Mouse (Mus musculus): Measurements from ENCODE around the gene Polr2f.

Gene Polr2f

GRCm38 (mm10) chr15:79140866-79141565 lies at the start of gene Polr2f, which contains the start of gene 1700088E04Rik:
Polr2f (plus strand) TSS chr15:79141009.
1700088E04Rik (minus strand) TSS chr15:79141253.
- peak; percentile 90 for DNase-seq (ENCODE audit: extremely low spot score, low read depth, low spot score)

- no peak for DNase-seq (ENCODE audit: extremely low spot score, low read depth, low spot score)
Measured at GRCm38 (mm10) chr15:79092284-79092683, 48.5 kb upstream of the Polr2f start.

GRCm38 (mm10) chr15:79093083-79093839 lies 47.5 kb upstream of the Polr2f start:
- DNase-seq (ENCODE audit: extremely low spot score, low read depth, low spot score) = no peak

GRCm38 (mm10) chr15:79095483-79095882 lies 45.3 kb upstream of the Polr2f start:
- DNase-seq (ENCODE audit: extremely low spot score, low read depth, low spot score) = no peak

GRCm38 (mm10) chr15:79096556-79096955 lies 44.3 kb upstream of the Polr2f start:
- no peak for DNase-seq (ENCODE audit: extremely low spot score, low read depth, low spot score)

GRCm38 (mm10) chr15:79097135-79097534 lies 43.7 kb upstream of the Polr2f start:
- DNase-seq (ENCODE audit: extremely low spot score, low read depth, low spot score) = no peak

- no peak for DNase-seq (ENCODE audit: extremely low spot score, low read depth, low spot score)
Measured at GRCm38 (mm10) chr15:79097611-79098025, 43.2 kb upstream of the Polr2f start.

- no peak for DNase-seq (ENCODE audit: extremely low spot score, low read depth, low spot score)
Measured at GRCm38 (mm10) chr15:79098220-79098619, 42.6 kb upstream of the Polr2f start.

GRCm38 (mm10) chr15:79098868-79099267 lies 41.9 kb upstream of the Polr2f start:
- no peak for DNase-seq (ENCODE audit: extremely low spot score, low read depth, low spot score)

GRCm38 (mm10) chr15:79099456-79099855 lies 41.4 kb upstream of the Polr2f start:
- no peak for DNase-seq (ENCODE audit: extremely low spot score, low read depth, low spot score)

- DNase-seq (ENCODE audit: extremely low spot score, low read depth, low spot score) = no peak
Measured at GRCm38 (mm10) chr15:79100391-79100790, 40.4 kb upstream of the Polr2f start.

- no peak for DNase-seq (ENCODE audit: extremely low spot score, low read depth, low spot score)
Measured at GRCm38 (mm10) chr15:79101531-79101930, 39.3 kb upstream of the Polr2f start.

- no peak for DNase-seq (ENCODE audit: extremely low spot score, low read depth, low spot score)
Measured at GRCm38 (mm10) chr15:79103264-79103663, 37.5 kb upstream of the Polr2f start.

GRCm38 (mm10) chr15:79105804-79106203 lies 35.0 kb upstream of the Polr2f start:
- DNase-seq (ENCODE audit: extremely low spot score, low read depth, low spot score) = no peak

- no peak for DNase-seq (ENCODE audit: extremely low spot score, low read depth, low spot score)
Measured at GRCm38 (mm10) chr15:79107966-79108365, 32.8 kb upstream of the Polr2f start.

- peak; percentile 47 for DNase-seq (ENCODE audit: extremely low spot score, low read depth, low spot score)
Measured at GRCm38 (mm10) chr15:79108421-79109320, 32.1 kb upstream of the Polr2f start, which contains the start of gene Micall1. Micall1 (plus strand) TSS chr15:79108898.

- DNase-seq (ENCODE audit: extremely low spot score, low read depth, low spot score) = no peak
Measured at GRCm38 (mm10) chr15:79109321-79109934, 31.4 kb upstream of the Polr2f start.

- DNase-seq (ENCODE audit: extremely low spot score, low read depth, low spot score) = no peak
Measured at GRCm38 (mm10) chr15:79110031-79110430, 30.8 kb upstream of the Polr2f start.

GRCm38 (mm10) chr15:79110528-79110927 lies 30.3 kb upstream of the Polr2f start:
- DNase-seq (ENCODE audit: extremely low spot score, low read depth, low spot score) = no peak

GRCm38 (mm10) chr15:79111774-79112173 lies 29.0 kb upstream of the Polr2f start:
- no peak for DNase-seq (ENCODE audit: extremely low spot score, low read depth, low spot score)

GRCm38 (mm10) chr15:79115276-79115675 lies 25.5 kb upstream of the Polr2f start:
- DNase-seq (ENCODE audit: extremely low spot score, low read depth, low spot score) = no peak

All from hindlimb bud, embryonic 11.5 days (tissue).